Mouse (Mus musculus): Measurements from ENCODE around the gene Slc15a2. TPM values are rescaled to one million over a fixed set of nuclear protein-coding genes. Genes with fewer than 3 reads are reported as not detected.

Gene Slc15a2
- polyA plus RNA-seq, 1 experiment, result 0.86 TPM

DNA sequence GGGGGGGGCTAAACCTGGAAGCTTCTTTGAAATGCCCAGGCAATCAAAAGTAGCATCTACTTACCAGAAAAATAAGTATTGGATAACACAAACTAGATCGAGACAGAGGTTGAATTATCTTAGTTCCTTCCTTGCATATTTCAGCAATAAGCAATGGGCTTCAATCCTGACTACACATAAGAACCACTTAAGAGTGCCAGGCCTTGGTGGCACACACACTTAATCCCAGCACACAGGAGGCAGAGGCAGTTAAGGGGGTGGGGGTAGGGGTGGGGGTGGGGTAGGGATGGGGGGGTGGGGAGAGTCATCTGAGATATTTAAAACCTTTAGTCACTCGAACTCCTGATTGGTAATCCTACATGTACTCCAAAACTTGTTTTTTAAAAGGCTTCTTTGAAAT, 13.5 kb downstream of the Slc15a2 start:
- no peak for TF ChIP-seq CTCF (IDR thresholded peaks at IDR 0.05; ENCODE audit: borderline replicate concordance, insufficient read depth, low read length)
- TF ChIP-seq POLR2A (IDR thresholded peaks at IDR 0.05; ENCODE audit: low read depth, low read length), result no peak
- H3K4me3 ChIP-seq (ENCODE audit: insufficient read depth, low read length), result no peak overlapping the region
- H3K27ac ChIP-seq (ENCODE audit: insufficient read depth, low read length), result no peak overlapping the region
- no peaks in the 10 kb centered on the region for H3K4me1 ChIP-seq (ENCODE audit: control insufficient read depth, insufficient read depth, low read length)

DNA sequence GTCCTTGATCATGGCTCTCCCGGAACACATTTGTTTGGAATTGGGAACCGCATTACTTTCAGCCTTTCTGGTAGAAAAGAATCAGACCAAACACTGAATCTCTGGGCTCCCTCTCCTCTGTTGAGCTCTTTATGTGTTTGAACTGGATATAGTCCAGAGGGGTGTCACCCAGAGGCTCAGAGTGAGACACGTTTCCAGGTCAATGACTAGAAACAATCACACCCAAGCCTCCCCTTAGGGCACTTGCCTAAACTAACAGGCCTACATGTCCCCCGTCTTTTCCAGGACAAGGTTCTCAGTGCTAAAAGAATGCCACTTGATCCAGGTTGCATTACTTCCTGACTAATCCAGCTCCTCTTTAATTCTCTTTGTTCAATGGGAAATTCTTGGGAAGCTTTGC, 13.9 kb downstream of the Slc15a2 start:
- Histone ChIP-seq H3K4me3 (ENCODE audit: insufficient read depth, low read length) (no peak overlapping the region), H3K27ac (ENCODE audit: insufficient read depth, low read length) (no peak overlapping the region), H3K4me1 (ENCODE audit: control insufficient read depth, insufficient read depth, low read length) (no peaks in the 10 kb centered on the region)
- TF ChIP-seq POLR2A (IDR thresholded peaks at IDR 0.05; ENCODE audit: low read depth, low read length), result no peak
- TF ChIP-seq CTCF (IDR thresholded peaks at IDR 0.05; ENCODE audit: borderline replicate concordance, insufficient read depth, low read length), result no peak

DNA sequence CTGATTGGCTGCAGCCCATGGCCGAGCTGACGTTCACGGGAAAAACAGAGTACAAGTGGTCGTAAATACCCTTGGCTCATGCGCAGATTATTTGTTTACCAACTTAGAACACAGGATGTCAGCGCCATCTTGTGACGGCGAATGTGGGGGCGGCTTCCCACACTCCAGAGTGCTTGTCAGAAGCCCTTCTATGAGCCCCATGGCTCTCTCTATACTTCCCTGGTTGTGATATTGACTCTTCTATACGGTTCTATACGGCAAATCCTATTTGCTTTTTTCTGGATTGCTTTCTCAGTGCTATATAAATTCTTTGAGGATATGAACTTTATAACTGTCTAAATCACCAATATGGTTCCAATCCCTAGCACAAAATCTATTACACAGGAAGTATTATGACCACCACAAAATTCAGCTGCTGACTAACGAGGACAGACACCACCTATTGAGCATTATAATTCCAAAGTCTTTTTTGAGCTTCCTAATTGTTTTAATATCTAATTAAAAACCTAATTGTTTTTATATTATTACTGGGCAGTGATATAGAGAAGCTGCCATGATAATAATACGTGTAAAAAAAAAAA, 14.5 kb downstream of the Slc15a2 start:
- no peak for TF ChIP-seq CTCF (IDR thresholded peaks at IDR 0.05; ENCODE audit: borderline replicate concordance, insufficient read depth, low read length)
- TF ChIP-seq POLR2A (IDR thresholded peaks at IDR 0.05; ENCODE audit: low read depth, low read length), result no peak
- Histone ChIP-seq H3K4me1 (ENCODE audit: control insufficient read depth, insufficient read depth, low read length) (no peaks in the 10 kb centered on the region), H3K4me3 (ENCODE audit: insufficient read depth, low read length) (no peak overlapping the region), H3K27ac (ENCODE audit: insufficient read depth, low read length) (no peak overlapping the region)

DNA sequence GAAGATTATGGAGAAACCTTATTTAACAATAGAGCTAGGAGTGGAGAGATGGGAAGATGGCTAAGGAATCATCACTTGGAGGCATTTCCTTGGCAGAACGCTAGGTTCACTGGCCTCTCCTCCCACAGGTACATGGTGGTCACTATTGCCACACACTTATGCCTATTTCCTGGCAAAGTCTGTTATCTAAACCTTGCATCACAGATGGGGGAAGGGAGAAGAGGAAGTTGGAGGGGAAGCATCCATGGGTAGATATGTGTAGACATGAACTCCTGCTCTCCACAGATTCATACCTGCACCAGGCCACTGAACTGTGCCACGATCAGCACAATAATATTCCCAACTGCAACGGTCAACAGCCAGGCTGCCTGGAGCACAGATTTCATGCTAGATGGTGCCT, 32.8 kb downstream of the Slc15a2 start:
- Histone ChIP-seq H3K4me3 (ENCODE audit: insufficient read depth, low read length) (no peak overlapping the region), H3K27ac (ENCODE audit: insufficient read depth, low read length) (no peak overlapping the region), H3K4me1 (ENCODE audit: control insufficient read depth, insufficient read depth, low read length) (no peaks in the 10 kb centered on the region)
- TF ChIP-seq CTCF (IDR thresholded peaks at IDR 0.05; ENCODE audit: borderline replicate concordance, insufficient read depth, low read length), result no peak
- TF ChIP-seq POLR2A (IDR thresholded peaks at IDR 0.05; ENCODE audit: low read depth, low read length), result no peak

DNA sequence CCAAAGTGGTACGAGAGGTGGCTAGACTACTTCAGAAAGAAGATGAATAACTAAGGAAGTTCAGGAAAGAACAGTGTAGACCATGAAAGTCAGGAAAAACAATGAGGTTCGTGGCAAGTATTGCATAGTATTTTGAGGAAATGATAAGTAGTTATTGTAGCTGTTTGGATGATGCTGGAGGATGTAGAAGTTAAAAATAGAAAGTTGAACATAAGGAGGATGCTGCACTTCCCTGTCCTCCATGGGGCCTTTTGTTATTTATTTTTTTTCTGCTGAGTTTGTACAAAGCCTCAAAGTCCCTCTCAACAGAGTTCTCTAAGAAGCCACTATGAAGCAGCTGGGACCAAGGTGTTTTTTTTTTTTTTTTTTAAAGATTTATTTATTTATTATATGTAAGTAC, 37.0 kb downstream of the Slc15a2 start:
- no peaks in the 10 kb centered on the region for H3K4me1 ChIP-seq (ENCODE audit: control insufficient read depth, insufficient read depth, low read length)
- no peak overlapping the region for H3K27ac ChIP-seq (ENCODE audit: insufficient read depth, low read length)
- no peak for TF ChIP-seq POLR2A (IDR thresholded peaks at IDR 0.05; ENCODE audit: low read depth, low read length)
- TF ChIP-seq CTCF (IDR thresholded peaks at IDR 0.05; ENCODE audit: borderline replicate concordance, insufficient read depth, low read length), result no peak
- H3K4me3 ChIP-seq (ENCODE audit: insufficient read depth, low read length), result no peak overlapping the region

DNA sequence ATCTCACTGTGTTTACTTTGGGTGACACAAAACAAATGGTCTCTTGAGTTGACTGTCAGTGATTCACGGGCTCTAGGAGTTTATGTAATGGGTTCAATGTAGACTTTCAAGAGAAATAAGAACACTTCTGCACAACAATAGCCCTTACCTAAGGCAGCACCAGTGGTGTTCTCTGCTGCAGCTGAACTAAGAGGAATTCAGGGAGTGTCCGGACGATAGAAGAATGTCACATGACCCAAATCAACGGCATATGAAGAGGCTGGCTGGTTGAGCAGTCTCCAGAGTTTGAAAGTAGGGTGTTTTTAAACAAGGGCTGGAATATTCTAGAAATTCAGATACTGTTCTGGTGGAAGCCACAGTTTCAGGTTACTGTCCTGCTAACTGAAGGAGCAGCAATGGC, 37.7 kb downstream of the Slc15a2 start:
- Histone ChIP-seq H3K4me1 (ENCODE audit: control insufficient read depth, insufficient read depth, low read length) (no peaks in the 10 kb centered on the region), H3K27ac (ENCODE audit: insufficient read depth, low read length) (no peak overlapping the region), H3K4me3 (ENCODE audit: insufficient read depth, low read length) (no peak overlapping the region)
- TF ChIP-seq POLR2A (IDR thresholded peaks at IDR 0.05; ENCODE audit: low read depth, low read length) (no peak), CTCF (IDR thresholded peaks at IDR 0.05; ENCODE audit: borderline replicate concordance, insufficient read depth, low read length) (no peak)

DNA sequence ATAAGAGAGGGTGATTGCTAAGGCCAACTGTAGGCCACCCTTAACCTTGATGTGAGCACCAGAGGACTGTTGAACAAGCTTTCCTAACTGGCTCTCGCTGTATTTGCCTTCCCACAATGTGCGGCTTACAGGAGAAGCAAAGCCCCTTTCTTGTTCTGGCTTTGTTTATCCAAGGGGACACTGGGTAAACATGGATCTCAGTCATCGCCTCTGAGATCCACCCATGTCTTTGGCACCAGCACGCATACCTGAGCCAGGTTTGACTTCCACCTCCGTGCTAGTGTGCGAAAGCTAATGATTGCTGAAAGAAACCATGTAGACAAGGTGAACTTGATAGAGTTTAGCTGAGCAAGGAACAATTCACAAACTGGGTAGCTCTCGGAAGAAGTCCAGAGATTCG, 41.2 kb downstream of the Slc15a2 start:
- no peak overlapping the region for H3K4me3 ChIP-seq (ENCODE audit: insufficient read depth, low read length)
- TF ChIP-seq POLR2A (IDR thresholded peaks at IDR 0.05; ENCODE audit: low read depth, low read length), result no peak
- TF ChIP-seq CTCF (IDR thresholded peaks at IDR 0.05; ENCODE audit: borderline replicate concordance, insufficient read depth, low read length), result no peak
- no peak overlapping the region for H3K27ac ChIP-seq (ENCODE audit: insufficient read depth, low read length)
- no peaks in the 10 kb centered on the region for H3K4me1 ChIP-seq (ENCODE audit: control insufficient read depth, insufficient read depth, low read length)

DNA sequence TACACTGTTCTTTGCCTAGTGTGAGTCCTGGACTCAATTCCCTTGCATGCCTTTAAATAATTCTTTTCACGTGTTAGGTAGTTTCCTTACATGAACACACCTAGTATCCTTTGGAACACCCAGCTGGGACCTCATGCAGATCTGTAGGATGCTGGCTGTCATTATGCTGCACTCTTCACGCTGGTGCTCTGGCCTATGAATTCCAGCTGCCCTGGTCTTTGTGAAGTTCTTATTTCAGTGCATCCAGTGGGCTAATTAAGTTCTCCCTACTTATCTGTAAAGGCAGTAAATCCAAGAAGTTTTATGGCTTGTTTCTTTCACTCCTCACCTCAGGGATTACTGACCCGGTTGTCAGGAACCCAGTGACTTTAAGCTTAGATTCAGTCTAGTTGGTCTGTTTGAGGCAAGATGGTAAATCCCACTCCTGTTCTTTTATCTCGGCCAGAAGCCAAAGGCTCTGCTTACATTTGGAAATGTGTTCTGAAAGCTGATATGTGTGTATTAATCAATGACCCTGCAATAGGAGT, 45.3 kb downstream of the Slc15a2 start:
- no peaks in the 10 kb centered on the region for H3K4me1 ChIP-seq (ENCODE audit: control insufficient read depth, insufficient read depth, low read length)
- no peak for TF ChIP-seq CTCF (IDR thresholded peaks at IDR 0.05; ENCODE audit: borderline replicate concordance, insufficient read depth, low read length)
- TF ChIP-seq POLR2A (IDR thresholded peaks at IDR 0.05; ENCODE audit: low read depth, low read length), result no peak
- no peak overlapping the region for H3K27ac ChIP-seq (ENCODE audit: insufficient read depth, low read length)
- H3K4me3 ChIP-seq (ENCODE audit: insufficient read depth, low read length), result no peak overlapping the region

DNA sequence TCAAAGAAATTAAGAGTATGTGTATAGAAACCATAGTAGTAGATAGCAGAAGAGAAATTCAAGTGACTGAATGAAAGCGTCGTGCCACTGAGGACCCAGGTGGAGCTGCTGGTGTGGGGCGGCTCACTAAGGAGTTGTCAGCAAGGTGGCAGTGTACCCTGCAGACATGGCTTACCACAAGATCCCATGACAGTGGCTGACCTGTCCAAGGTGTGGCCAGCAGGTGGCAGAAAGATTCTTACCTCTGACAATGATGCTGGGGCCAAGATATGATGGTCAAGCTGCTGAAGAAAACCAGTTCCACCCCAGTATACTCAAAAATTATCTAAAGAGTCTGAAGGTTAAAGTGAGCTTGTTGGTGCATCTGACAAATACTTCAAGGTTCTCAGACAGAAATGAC, 49.3 kb downstream of the Slc15a2 start:
- Histone ChIP-seq H3K4me3 (ENCODE audit: insufficient read depth, low read length) (no peak overlapping the region), H3K27ac (ENCODE audit: insufficient read depth, low read length) (no peak overlapping the region), H3K4me1 (ENCODE audit: control insufficient read depth, insufficient read depth, low read length) (no peaks in the 10 kb centered on the region)
- TF ChIP-seq CTCF (IDR thresholded peaks at IDR 0.05; ENCODE audit: borderline replicate concordance, insufficient read depth, low read length), result no peak
- TF ChIP-seq POLR2A (IDR thresholded peaks at IDR 0.05; ENCODE audit: low read depth, low read length), result no peak

DNA sequence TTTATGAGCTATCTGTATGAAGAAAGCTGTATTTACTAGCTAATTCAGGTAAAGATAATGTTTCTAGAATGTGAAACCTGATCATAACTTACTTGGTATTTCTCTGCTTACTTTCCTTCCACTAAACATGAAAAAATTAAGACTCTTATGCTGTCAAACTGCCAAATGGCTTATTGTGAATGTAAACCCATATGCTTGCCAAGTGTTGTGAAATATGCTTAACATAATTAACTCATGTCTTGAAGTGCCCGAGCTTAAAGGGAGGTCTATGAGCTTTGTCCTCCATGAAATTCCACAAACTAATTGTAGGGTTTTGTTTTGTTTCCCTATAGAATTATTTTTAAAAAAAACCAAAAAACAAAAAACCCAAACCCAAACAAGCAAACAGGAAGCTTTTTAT, 50.9 kb downstream of the Slc15a2 start:
- no peak for TF ChIP-seq POLR2A (IDR thresholded peaks at IDR 0.05; ENCODE audit: low read depth, low read length)
- no peak for TF ChIP-seq CTCF (IDR thresholded peaks at IDR 0.05; ENCODE audit: borderline replicate concordance, insufficient read depth, low read length)
- Histone ChIP-seq H3K4me3 (ENCODE audit: insufficient read depth, low read length) (no peak overlapping the region), H3K27ac (ENCODE audit: insufficient read depth, low read length) (no peak overlapping the region), H3K4me1 (ENCODE audit: control insufficient read depth, insufficient read depth, low read length) (no peaks in the 10 kb centered on the region)

Data from embryonic fibroblast, embryonic 13.5 days (primary cell).